In the genomic region with DNA sequence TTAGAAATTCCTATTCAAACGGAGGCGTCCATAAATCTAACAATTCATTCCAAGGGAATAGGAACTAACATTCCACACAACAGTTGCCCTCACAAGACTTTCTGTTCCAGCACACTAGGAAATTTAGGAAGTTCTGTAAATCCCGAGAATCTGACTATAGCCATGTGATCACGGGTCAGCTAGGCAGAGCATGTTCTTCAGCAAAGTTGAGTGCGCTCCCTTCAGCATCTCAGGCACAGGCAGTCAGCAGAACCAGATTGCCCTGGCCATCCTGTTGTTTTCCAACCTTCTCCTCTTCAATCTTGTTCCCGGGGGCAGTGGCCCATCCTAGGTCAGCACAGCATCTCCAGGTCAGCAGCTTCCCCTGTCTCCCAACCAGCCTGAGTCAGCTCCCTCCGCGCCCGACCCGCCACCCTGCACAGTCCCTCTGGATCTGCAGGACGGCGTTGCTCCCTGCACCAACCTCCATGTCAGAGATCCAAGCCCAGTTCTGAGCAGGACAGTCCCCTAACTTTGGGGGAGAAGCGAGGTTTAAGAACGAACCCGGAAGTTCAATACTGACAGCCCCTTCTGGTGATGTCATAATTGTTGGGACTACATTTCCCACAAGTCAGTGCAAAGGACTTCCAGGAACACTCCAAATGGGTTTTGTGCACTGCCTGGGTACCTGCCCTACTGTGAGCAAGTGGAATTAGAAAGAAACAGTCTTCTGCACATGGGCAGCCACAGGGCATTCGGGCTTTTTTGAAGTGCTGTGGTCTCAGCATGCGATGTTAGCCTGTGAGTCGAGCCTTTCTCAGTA, we compare ENCODE assay signal across 8 mouse cellular contexts. TPM values are rescaled to one million over a fixed set of nuclear protein-coding genes. Genes with fewer than 3 reads are reported as not detected.
A peak's percentile ranks its signal among the peaks of the same experiment; 100 is the strongest.
DNase-seq lines count a peak whose midpoint lies in the region; ATAC-seq lines count a peak whose summit lies in the region.

No protein-coding gene starts in this region.

- peak overlapping the region; percentile 79 for H3K4me3 ChIP-seq in hindbrain, embryonic 16.5 days (ENCODE audit: low read length)

- 9% methylated on average over 18 of the region's 18 CpGs for WGBS in hindbrain, embryonic 16.5 days

- peak; percentile 85 for DNase-seq in gastrocnemius, adult 18-20 months (ENCODE audit: low spot score)
- DNase-seq in left cerebral cortex, adult 11 months (ENCODE audit: low spot score), result peak; percentile 82
- DNase-seq in lung, postnatal 36 days, result peak; percentile 95
- DNase-seq in retina, embryonic 14.5 days (ENCODE audit: low spot score), result peak; percentile 79
- DNase-seq in thymus, postnatal 36 days, result peak; percentile 60

- peak overlapping the region; percentile 64; the same call in 1 of the 2 replicates for H3K27ac ChIP-seq in hindbrain, embryonic 16.5 days (ENCODE audit: low read depth, low read length)

- H3K4me2 ChIP-seq in hindbrain, embryonic 16.5 days (ENCODE audit: low read length), result peak overlapping the region; percentile 80

- peak; percentile 98 for ATAC-seq in activated CD4-positive, CD25-positive, alpha-beta regulatory T cell, adult 4 months
- ATAC-seq in common myeloid progenitor, adult 5-6 weeks (replicated peaks; ENCODE audit: low read depth, poor library complexity, severe bottlenecking), result peak; percentile 100
- ATAC-seq in hindbrain, embryonic 16.5 days, result peak; percentile 100

- H3K9ac ChIP-seq in hindbrain, embryonic 16.5 days (ENCODE audit: low read depth, low read length), result peak overlapping the region; percentile 79

- H3K27me3 ChIP-seq in hindbrain, embryonic 16.5 days (replicated peaks; ENCODE audit: control insufficient read depth, insufficient read depth, low read length), result no peaks in the 10 kb centered on the region

- peaks cover 3% of the 10 kb centered on the region; the same call in 1 of the 2 replicates for H3K9me3 ChIP-seq in hindbrain, embryonic 16.5 days (ENCODE audit: control insufficient read depth, low read length)

- peaks cover 3% of the 10 kb centered on the region; the same call in 1 of the 2 replicates for H3K36me3 ChIP-seq in hindbrain, embryonic 16.5 days (ENCODE audit: control insufficient read depth, insufficient read depth, low read length)

- H3K4me1 ChIP-seq in hindbrain, embryonic 16.5 days (ENCODE audit: control insufficient read depth, insufficient read depth, low read depth, low read length), result no peaks in the 10 kb centered on the region; the same call in 1 of the 2 replicates

RNA-seq across cellular contexts. Expression of a gene that starts 9.5 kb away (rescaled TPM):
- polyA plus RNA-seq in activated CD4-positive, CD25-positive, alpha-beta regulatory T cell, adult 4 months (2017; shearing (Covaris generic)), result 1 to 10 TPM; 2.2 to 2.4 TPM
- total RNA-seq in common myeloid progenitor, adult 5-6 weeks (2017), result 3.8 and 7.9 TPM in 2 replicates
- 1 to 10 TPM; 1.0 to 1.5 TPM for total RNA-seq in gastrocnemius, adult 18-20 months (2021)
- polyA plus RNA-seq in hindbrain, embryonic 16.5 days (2015; fragmentation: Nextera tagmentation; extraction: Ambion mirVana), result 4.4 and 5.5 TPM in 2 replicates

RNA-seq across cellular contexts. Expression of a gene that starts 37.5 kb away (rescaled TPM):
- polyA plus RNA-seq in activated CD4-positive, CD25-positive, alpha-beta regulatory T cell, adult 4 months (2017; shearing (Covaris generic)), result 1 to 10 TPM in 1 of 2 experiments, not detected in 1; 1.9 TPM
- total RNA-seq in common myeloid progenitor, adult 5-6 weeks (2017), result 2.0 and 2.6 TPM in 2 replicates
- 1 to 10 TPM; 5.1 to 5.4 TPM for total RNA-seq in gastrocnemius, adult 18-20 months (2021)
- polyA plus RNA-seq in hindbrain, embryonic 16.5 days (2015; fragmentation: Nextera tagmentation; extraction: Ambion mirVana), result 1.0 and 1.1 TPM in 2 replicates

Comparison
In these comparisons a context has a peak if more than half of its experiments do, and no peak if none do; other contexts are left out.
1. Peak in every context shown above with its lines: DNase-seq, ATAC-seq, H3K4me3 ChIP-seq and H3K27ac ChIP-seq.